Mouse (Mus musculus): ENCODE data around the gene Tead1. TPM values are rescaled to one million over a fixed set of nuclear protein-coding genes. Genes with fewer than 3 reads are reported as not detected.

Gene Tead1
- total RNA-seq, 2 experiments from 2014 or later: 152 to 155 TPM

DNA sequence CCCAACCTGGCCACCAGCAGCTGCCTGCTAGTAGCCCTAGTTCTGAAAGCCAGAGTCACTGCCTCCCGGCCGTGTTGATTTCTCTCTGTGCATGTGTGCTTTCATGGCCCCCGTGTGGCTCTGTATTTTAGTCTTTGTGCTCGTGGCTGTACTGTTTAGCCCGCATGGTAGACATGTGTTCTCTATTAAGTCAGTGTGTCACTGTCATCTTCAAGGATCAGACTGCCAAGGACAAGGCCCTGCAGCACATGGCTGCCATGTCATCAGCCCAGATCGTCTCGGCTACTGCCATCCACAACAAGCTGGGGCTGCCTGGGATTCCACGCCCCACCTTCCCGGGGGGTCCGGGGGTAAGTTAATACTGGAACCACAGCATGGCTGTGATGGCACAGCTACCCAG, 177.5 kb downstream of the Tead1 start:
- DNase-seq: no peak

DNA sequence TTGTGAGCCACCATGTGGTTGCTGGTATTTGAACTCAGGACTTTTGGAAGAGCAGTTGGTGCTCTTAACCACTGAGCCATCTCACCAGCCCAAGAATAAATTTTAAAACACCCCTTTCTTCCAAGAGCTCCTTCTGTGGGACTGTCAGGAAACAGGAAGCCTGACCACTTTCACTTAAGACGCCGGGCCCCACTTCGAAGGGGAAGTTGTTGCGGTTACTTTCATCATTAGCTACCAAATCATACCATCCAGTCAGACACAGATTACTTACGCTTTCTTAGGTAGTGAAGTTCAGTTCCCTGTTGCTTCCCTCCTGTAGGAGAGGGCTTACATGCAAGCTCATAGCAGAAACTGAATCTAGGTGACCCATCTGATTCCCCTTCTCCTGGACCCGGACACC, 180.8 kb downstream of the Tead1 start:
- DNase-seq: no peak

DNA sequence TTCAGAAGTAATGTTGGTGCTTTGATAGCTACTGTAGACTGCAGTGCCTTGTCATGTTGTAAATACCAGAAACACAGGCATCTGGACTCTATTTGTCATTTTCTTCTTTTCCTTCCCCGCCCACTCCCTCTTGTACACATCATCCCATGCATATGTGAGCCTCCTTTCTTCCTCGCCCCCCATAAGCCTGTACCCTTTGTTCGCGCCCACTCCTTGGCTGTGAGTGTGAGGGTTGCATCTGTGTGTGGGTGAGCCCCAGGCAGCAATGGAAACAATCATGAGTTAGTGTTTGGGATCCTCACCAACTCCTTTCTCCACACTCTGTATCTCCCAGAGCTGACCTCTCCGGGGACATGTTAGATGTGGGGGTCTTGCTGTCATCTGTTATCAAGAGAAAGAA, 183.0 kb downstream of the Tead1 start:
- no peak for DNase-seq

DNA sequence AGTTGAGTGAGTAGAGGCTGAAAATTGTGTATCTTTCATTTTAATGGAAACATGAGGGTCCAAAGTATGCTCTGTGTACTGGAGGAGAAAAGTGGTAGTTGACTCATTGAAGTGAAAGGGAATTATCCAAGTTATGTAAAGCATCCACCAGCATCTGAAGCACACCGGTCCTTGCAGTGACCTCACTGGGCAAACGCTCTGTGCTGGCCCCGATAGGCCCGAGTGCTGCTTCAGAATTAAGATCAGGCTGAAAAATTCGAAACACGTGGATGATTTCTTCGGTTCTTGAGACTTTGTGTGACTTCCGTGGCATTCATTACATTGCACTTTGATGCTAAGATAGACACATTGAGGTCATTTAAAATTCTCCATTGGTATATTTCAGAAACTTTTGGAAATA, 185.1 kb downstream of the Tead1 start:
- DNase-seq: no peak

DNA sequence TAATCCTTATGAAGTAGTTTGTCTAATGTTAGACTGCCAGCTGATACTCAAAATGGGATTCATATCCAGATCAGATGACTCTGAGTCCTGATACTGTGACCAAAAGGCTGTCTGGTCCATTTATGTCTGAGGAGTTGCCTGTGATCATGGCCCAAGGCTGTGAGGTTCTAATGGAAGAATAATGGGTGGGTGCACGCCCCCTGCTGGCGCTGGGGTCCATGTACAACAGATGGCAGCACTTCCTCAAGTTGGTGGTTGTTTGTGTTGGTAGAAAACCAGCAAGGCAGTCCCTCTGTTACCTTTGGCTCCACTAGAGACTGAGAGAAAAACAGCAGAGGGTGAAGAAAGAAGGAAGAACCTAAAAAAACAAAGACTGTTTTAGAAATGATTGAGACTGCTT, 186.6 kb downstream of the Tead1 start:
- DNase-seq: peak; percentile 76 to 85

DNA sequence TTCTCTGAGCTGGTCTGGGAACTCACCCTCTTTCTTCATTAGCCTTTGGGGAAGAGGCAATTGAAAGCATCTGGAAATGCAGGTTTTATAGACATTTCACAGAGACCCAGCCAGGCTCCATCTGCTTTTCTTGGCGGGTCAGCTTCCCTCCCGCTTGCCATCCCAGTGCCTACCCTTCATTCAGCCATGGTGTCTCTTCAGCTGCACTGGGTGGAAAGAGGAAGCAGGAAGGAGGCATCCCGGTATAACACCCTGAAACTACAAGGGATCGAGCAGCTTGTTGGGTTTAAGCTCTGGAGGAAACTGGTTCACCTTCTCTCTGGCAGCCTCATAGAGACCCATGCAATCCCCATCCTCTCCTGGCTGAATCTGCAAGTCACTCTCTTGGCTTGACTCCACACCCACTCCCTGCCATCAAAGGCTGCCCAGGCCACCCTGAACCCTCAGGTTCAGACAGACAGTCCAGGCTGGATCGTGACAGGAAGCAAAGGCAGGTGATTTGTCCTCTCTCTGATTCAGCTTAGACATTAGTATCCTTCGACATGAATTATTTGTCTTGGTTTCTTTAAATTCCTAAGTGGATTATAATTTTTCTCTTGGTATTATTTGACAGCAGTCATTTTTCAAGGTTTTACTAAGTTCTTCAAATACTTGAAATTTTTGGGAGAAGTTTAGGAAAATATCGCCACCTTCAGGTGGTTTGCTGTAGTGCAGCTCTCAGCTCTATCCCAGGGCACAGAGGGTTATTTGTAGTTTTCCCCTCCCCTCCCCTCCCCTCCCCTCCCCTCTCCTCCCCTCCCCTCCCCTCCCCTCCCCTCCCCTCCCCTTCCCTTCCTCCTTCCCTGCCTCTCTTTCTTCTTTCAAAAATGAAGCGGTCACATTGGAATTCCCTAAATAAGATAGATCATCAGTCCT, 189.7 kb downstream of the Tead1 start:
- DNase-seq: peak in 1 of 2 experiments; percentile 79

DNA sequence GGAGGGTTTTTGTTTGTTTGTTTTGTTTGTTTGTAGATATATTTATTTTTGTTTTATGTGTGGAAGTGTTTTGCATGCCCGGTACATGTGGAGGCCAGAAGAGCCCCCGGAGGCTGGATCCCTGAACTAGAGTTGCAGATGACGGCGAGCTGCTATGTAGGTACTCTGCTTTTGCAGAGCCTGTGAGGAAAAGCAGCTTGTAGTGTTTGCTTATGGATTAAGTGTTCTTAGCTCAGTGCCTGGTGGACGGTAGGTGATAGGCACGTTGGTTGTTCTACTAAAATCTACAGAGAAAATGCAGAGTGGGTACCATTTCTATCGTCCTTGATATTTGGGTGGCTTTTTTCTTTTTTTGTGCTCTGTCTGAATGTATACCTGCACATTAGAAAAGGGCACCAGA, 192.6 kb downstream of the Tead1 start:
- no peak for DNase-seq

DNA sequence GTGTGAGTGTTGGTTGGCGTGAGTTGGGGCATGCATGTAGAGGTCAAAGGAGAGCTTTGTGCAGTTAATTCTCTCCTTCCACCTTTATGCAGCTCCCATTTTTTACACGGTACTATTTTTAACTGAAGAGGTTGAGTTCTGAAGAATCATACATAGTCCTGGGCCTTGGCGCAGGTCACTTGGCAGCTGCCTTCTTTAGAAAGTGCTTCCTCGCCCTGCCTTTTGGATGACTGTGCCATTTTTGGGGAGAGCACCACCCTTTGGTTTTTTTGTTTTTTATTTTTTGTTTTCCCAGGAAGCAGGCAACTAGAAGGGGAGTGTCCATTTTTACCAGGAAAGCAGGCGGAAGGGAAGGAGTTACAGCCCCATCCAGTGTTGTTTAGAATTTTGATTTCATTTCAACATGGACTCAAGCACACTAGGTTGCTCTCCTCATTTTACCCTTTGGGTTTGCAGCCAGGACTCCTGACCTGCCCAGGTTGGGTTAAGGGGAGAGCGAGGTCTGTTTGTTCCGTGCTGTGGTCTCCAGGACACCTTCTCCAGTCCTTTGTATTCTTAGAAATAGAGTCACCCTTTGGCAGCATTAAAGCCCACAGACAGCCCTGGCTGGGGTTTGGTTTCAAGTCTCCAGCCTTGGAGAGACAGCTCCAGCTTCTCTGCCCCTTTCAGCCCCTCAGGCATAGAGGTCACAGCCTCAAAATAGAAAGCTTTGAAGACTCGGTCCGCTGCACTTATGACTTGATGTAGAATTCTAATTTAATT, 193.5 kb downstream of the Tead1 start:
- DNase-seq: peak; percentile 60 to 79

DNA sequence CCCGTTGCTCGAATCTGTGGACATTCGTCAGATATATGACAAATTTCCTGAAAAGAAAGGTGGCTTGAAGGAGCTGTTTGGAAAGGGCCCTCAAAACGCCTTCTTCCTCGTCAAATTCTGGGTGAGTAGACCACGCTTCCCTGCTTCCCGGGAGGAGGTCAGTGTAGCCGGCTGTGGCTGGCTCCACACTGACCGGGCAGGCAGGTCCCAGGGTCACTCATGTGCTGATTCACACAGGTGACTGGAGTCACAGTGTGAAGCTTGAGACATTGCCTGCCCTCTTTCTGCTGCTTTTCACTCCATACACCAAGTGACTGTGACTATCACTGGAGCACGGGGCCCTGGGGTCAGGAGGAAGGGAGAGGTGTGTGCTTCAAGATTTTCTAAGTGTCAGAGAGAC, 197.0 kb downstream of the Tead1 start:
- DNase-seq: no peak

DNA sequence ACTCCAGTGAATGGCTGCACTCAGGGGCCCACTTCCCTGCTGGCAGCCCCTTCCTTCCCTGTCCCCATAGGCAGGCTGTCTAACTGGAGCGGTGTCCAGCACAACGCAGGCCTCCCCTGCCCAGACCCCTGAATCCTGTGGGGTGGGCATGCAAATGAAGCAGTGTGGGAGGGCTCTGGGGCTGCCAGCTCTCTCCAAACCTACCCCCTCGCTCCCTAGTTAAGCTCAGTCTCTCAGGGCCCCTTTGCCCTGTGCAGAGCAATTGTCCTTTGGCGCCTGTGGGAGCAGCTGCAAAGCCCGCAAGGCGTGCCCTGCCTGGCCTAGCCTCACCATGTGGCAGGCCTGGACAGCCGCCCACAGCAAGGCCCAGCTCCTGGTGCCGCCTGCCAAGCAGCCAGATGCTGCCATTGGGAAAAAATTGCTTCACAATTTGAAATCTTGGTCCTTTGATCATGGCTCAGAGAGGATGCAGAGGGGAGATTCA, 204.7 kb downstream of the Tead1 start:
- peak; percentile 62 to 77 for DNase-seq

DNA sequence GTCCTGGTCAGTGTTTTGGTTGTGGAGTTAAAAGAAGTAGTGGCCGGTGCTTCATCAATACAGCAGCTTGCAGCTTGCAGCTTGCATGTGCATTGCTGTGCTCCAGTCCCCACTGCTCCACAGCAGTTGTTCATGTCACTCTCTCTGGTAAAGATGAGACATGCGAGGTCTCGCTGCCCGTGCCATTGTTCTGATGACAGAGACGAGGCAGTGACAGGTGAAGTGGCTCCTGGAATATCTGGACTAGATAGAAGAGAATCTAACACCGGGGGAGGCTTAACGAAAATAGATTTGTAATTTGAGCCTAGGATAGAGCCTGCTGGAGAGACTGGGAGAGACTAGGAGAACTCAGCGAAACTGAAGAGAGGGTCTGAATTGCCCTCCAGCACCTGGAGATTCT, 206.4 kb downstream of the Tead1 start:
- peak in 1 of 2 experiments; percentile 51 for DNase-seq

DNA sequence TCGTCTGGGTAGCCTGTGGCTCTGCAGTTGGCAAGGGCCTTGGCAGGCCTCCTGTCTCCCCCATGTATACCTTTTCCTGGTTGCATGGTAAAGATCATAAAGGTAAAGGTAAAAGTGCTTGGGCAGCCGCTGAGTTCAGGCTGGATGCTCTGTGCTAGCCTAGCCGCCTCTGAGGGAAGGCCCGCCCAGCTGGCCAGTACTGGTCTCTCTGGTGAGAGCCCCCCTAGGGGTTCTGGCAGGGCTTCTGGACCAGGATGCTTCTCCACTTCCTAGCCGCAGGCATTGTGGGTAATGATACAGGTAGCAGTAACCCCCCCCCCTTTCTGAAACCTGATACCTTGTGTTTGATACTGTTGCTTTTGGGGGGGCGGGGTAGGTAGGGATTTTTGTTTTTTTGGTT, 212.8 kb downstream of the Tead1 start:
- DNase-seq: no peak

DNA sequence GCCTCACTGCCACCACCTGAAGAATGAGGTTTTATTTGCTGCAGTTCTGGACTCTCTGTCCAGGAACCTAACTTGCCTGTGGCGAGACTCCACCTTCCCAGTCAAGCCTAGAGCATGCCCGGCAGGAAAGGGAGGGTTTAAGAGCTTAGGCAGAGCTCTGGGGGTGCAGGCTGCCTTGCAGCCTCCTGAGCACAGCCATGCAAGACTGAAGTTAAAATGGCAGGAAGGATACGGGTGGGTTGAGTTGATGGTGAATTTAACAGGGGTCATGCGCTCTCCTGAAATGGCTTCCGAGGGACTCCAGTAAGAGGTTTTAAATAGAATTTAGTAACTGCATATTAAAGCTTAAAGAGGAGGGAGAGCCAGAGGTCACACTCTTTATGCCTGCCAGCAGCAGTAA, 213.5 kb downstream of the Tead1 start:
- no peak for DNase-seq

DNA sequence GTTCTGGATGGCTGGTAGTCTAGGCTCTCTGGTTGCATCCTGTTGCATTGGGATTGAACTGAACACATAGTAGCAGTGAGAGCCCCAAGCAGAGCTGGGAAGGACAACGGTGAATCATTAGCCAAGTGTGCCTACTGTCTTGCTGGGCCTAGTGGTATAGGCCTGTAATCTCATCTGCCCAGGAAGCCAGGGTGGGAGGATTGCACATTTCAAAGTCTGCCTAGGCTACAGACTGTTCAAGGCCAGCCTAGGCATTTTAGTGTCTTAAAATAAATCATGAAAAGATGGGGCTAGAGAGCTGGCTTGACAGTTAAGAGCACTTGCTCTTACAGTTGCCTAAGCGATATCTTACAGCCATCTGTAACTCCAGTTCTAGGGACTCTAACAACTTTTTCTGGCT, 217.2 kb downstream of the Tead1 start:
- no peak for DNase-seq

DNA sequence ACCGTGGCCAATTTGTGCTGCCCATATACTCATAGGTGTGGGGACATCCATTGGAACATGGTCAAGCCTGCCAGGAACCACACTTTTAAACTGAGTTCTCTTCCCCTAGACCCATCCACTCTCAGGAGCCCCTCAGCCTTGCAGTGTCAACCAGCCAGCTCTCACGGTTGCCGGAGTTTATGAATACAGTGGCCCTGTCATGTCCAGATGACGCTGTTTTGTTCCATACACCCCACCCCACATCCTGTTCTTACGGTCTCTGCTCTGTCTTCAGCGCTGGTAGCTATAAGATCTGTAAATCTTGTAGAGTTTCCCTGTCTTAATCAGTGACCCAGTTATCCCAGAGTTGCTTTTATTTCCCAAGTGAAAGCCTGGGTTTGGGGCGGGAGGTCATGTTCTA, 222.6 kb downstream of the Tead1 start:
- DNase-seq: no peak

DNA sequence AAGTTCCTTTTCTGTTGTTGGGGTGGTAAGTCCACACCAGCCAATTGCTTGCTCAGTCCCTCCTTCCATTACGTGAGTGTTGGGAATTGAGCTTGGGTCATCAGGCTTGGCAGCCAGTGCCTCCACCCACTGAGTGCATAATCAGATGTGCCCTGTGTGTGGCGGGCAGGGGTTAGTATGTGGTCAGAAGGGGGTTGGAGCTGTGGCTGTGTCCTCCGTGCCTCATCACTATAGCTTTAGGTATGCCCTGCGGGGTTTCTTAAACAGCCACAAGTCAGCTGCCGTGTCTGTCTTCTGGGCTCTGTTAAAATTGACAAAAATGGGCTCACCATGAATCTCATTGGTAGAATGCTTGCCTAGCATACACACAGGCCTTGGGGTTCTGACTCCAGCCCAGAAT, 227.7 kb downstream of the Tead1 start:
- no peak for DNase-seq

DNA sequence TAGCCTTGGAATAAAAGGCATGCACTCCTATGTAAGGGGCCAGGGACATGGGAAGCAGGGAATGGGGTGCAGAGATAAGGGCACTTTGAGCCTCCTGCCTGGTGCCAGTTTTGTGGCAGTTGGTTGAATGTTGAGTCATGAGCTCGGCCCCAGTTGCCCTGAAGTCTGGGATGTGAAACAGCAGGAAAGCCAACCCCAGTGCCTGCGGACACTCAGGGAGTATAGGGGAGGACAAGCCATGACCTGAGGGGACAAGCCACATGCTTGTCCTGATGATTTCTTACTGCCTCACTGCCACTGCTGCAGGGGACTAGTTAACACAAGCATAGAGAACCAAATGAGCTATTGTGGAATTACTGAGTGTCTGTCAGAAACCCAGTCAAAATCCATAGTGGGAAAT, 228.3 kb downstream of the Tead1 start:
- DNase-seq: no peak

DNA sequence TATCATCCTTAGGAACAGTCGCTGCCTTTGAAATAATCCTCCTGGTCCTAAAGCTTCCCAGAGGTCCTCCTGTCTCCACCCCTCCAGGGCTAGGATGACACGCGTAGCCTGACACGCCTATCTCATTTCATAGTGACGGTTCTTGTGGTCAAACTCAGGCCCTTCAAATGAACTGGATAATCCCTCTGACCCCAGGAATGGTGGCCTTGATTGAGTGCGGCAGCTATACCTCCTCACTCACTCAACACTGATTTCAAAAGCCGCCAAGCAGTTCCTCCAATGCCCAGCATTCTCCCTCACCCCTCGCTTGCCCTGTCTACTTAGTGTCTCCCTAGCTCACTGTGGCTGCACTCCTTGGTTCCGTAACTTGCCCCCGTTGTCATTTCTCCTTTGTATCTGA, 230.0 kb downstream of the Tead1 start:
- DNase-seq: no peak

DNA sequence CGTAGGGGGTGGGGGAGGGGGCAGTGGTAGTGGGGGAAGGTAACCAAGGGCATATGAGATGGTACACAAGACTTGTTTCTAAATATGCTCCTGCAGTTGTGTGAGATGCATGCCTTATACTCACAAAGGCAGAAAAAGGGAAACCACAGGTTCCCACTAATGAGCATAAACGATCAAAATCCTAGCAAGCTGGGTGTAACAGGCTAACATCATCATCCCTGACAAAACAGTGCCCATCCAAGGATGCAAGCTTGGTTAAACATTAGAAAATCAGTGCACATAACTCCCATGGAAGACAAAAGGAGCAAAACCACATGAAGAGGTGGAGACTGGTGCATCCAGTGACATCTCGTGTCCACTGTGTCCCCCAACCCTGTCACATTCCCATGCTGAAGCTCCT, 233.9 kb downstream of the Tead1 start:
- DNase-seq: no peak

DNA sequence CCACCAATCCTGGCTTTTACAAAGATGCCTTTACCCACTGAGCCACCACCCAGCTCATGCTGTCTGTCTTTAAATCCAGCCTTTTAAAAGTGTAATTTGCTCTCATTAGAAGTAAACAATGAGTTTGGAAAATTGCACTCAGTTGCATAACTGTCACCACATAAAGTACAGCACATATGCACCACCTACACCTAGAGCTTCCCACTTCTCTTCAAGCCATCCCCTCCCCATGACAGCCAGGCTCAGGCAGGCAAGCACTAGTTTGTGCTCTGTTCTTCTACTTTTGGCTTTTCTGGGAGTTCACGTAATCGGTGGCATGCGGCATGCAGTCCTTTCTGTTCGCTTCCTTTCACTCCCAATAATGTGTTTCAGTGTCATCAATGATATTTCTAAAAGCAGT, 236.5 kb downstream of the Tead1 start:
- no peak for DNase-seq

DNA sequence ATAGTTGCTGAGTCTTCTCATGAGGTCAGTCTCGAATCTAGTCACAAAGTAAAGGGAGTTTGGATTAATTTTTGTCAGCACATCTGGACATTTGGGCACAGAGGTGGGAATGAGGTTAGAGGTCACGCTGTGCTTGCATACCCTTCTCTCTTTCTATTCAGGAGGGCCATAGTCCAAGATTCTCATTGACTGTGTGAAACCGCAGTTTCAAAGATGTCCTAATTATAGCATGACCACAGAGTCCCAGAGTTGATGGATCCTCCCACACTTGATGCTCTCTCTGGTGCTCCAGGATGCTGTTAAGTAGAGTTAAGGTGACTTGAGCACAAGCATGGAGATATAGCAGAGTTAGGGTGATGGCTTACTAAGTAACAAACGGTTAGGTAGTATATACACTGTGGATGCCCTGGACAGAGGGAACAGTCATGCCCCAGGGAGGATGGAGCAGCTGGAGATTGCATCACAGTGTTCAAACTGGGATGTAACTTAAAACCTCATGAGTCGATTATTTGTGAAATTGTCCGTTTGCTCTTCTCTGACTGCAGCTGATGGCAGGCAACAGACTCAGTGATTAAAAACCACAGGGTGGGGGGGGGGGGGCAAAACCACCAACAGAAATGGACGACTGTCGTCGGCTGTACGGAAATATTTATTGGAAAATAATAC, 238.6 kb downstream of the Tead1 start:
- peak; percentile 28 to 39 for DNase-seq

DNA sequence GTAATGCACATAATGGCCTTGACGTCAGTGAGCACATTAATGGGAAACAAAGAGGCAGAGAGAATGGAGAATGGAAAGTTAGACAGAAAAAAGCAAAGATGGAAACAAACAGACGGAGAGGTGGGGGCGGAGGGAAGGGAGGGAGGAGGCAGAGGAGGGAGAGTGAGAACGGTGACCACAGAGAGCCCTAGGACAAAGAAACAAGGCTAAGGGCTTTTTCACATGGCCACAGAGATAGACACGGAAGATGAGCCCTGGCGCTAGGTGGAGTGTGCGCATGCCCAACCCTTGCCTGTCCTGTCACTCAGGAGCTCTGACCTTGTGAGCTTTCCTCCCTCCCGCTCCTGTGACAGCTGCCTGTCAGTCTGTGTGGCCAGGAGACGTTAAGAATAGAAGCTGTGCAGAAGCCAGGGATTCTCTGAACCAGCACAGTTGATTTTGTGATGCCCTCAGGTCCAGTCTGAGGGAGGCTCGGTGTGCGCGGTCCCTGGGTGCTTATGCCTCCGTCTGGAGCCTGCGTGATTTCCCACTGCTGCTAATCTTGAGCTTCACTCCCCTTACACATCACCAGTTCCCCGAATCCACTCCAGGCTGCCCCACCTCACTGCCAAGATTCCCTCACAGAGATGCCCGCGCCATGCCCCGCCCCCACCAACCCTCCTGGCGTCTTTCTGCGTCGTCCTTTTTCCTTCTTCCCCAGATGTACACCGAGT, 239.3 kb downstream of the Tead1 start:
- DNase-seq: peak; percentile 46 to 65
